Mouse (Mus musculus): ENCODE results near the gene Atf6b. TPM values are rescaled to one million over a fixed set of nuclear protein-coding genes. Genes with fewer than 3 reads are reported as not detected.

Atf6b gene
- polyA plus RNA-seq, 1 experiment from 2014 or later, result 117 TPM

DNA sequence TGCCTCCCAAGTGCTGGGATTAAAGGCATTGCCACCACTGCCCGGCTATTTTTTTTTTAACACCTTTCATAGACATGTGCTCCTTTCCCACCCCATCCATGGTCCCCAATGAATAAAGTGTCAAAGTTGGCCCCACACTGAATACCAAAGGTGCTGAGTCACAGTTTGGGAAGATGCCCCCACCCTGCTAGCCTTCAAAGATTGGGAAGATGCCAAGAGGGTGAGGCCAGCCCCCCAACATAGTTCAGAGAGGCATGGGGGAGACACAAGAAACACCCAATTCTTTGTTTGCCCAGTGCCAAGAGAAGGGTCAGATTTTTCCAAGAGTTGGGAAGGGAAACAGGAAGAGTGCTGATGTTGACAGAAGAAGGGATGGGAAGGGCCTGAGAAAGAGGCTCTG lies 15.5 kb downstream of the Atf6b start:
- Histone ChIP-seq H3K27me3 (peaks cover 45% of the 10 kb centered on the region), H3K4me1 (replicated peaks) (peaks cover 12% of the 10 kb centered on the region; the same call in 1 of the 2 replicates), H3K9ac (no peak overlapping the region), H3K36me3 (no peaks in the 10 kb centered on the region), H3K9me3 (no peaks in the 10 kb centered on the region), H3K4me2 (no peak overlapping the region), H3K27ac (no peak overlapping the region), H3K4me3 (no peak overlapping the region)
- 84% methylated on average over 1 of the region's 1 CpGs for WGBS
- no peak for ATAC-seq (ENCODE audit: low FRiP score)

GRCm38 (mm10) chr17:34662978-34663377 lies 16.0 kb downstream of the Atf6b start:
- H3K4me3 ChIP-seq, result no peak overlapping the region
- no peak overlapping the region for H3K4me2 ChIP-seq
- WGBS, result 89% methylated on average over 8 of the region's 8 CpGs
- no peaks in the 10 kb centered on the region for H3K36me3 ChIP-seq
- ATAC-seq (ENCODE audit: low FRiP score), result no peak
- no peaks in the 10 kb centered on the region for H3K9me3 ChIP-seq
- peaks cover 12% of the 10 kb centered on the region; the same call in 1 of the 2 replicates for H3K4me1 ChIP-seq (replicated peaks)
- H3K9ac ChIP-seq, result no peak overlapping the region
- H3K27me3 ChIP-seq, result peaks cover 48% of the 10 kb centered on the region
- H3K27ac ChIP-seq, result no peak overlapping the region

GRCm38 (mm10) chr17:34663558-34663957 lies 16.6 kb downstream of the Atf6b start:
- peaks cover 50% of the 10 kb centered on the region for H3K27me3 ChIP-seq
- H3K4me3 ChIP-seq, result no peak overlapping the region
- H3K36me3 ChIP-seq, result no peaks in the 10 kb centered on the region
- no peak for ATAC-seq (ENCODE audit: low FRiP score)
- peaks cover 12% of the 10 kb centered on the region; the same call in 1 of the 2 replicates for H3K4me1 ChIP-seq (replicated peaks)
- no peak overlapping the region for H3K27ac ChIP-seq
- no peaks in the 10 kb centered on the region for H3K9me3 ChIP-seq
- WGBS, result 41% methylated on average over 1 of the region's 1 CpGs
- H3K4me2 ChIP-seq, result no peak overlapping the region
- no peak overlapping the region for H3K9ac ChIP-seq

DNA sequence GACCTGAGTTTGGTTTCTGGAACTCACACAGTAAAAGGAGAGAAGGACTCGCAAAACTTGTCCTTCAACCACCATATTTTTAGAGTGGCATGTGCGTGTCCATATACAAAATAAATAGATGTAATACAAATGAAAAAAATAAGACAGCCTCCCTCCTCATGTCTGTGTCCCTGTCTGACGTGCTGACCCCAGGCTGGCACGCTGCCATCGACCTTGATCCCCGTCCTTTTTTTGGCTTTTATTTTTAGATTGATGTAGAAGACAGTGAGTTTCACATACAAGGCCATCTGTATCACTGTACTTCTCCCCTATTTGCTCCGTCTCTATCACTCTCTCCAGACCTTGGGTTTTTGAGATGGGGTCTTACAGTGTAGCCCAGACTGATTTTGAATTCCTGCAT lies 17.5 kb downstream of the Atf6b start:
- no peaks in the 10 kb centered on the region for H3K36me3 ChIP-seq
- no peak overlapping the region for H3K27ac ChIP-seq
- WGBS, result 83% methylated on average over 7 of the region's 7 CpGs
- no peak overlapping the region for H3K4me2 ChIP-seq
- no peaks in the 10 kb centered on the region for H3K9me3 ChIP-seq
- H3K27me3 ChIP-seq, result peaks cover 53% of the 10 kb centered on the region
- no peak overlapping the region for H3K4me3 ChIP-seq
- peaks cover 12% of the 10 kb centered on the region; the same call in 1 of the 2 replicates for H3K4me1 ChIP-seq (replicated peaks)
- ATAC-seq (ENCODE audit: low FRiP score), result no peak
- H3K9ac ChIP-seq, result no peak overlapping the region

DNA sequence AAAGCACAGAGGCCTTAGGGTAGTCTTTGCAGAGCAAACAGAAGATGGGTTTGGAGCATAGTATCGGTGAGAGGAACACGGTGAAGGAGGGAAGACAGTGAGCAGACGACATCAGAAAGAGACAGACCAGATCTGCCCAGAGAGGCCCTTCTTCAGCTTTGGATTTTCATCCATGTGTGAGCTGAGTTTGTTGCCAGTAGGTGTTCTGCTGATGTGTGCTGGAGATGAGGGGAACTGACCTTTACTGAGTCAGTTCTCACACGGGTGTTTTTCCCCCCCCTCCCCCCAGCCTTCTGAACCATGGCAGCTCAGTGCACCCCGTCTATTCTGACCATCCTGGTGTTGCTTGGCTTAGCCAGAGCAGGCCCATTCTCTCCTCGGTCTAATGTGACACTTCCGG lies 23.3 kb downstream of the Atf6b start, which contains the start of gene Tnxb:
Tnxb (plus strand) TSS at position 301 of the 400 bp plus-strand sequence.
- no peak for ATAC-seq (ENCODE audit: low FRiP score)
- H3K9me3 ChIP-seq, result no peaks in the 10 kb centered on the region
- peaks cover 17% of the 10 kb centered on the region for H3K4me1 ChIP-seq (replicated peaks)
- peak within 1 kb of the TSS; percentile 63 for H3K9ac ChIP-seq
- peaks cover 73% of the 10 kb centered on the region for H3K27me3 ChIP-seq
- peak within 1 kb of the TSS; percentile 42 for H3K4me3 ChIP-seq
- WGBS, result 74% methylated on average over 7 of the region's 7 CpGs
- peak within 1 kb of the TSS; percentile 71 for H3K4me2 ChIP-seq
- H3K36me3 ChIP-seq, result no peaks in the 10 kb centered on the region
- H3K27ac ChIP-seq, result no peak within 1 kb of the TSS

DNA sequence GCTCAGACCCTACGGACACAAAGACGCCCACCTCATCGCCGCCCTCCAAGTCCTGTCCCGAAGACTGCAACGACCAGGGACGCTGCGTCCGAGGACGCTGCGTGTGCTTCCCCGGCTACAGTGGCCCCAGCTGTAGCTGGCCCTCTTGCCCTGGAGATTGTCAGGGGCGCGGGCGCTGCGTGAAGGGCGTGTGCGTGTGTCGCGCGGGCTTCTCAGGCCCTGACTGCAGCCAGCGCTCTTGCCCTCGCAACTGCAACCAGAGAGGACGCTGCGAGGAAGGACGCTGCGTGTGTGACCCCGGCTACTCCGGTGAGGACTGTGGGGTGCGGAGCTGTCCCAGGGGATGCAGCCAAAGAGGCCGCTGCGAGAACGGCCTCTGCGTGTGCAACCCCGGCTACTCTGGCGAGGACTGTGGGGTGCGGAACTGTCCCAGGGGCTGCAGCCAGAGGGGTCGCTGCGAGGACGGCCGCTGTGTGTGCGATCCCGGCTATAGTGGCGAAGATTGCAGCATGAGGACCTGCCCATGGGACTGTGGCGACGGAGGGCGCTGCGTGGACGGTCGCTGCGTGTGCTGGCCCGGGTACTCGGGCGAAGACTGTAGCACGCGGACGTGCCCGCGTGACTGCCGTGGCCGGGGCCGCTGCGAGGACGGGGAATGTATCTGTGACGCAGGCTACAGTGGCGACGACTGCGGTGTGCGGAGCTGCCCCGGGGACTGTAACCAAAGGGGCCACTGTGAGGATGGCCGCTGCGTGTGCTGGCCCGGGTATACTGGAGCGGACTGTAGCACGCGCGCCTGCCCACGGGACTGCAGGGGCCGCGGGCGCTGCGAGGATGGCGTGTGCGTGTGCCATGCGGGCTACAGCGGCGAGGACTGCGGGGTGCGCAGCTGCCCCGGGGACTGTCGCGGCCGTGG lies 24.5 kb downstream of the Atf6b start:
- no peaks in the 10 kb centered on the region for H3K9me3 ChIP-seq
- H3K4me1 ChIP-seq (replicated peaks), result peaks cover 17% of the 10 kb centered on the region
- ATAC-seq (ENCODE audit: low FRiP score), result peak; percentile 63
- no peaks in the 10 kb centered on the region for H3K36me3 ChIP-seq
- peak overlapping the region; percentile 42 for H3K4me3 ChIP-seq
- WGBS, result 9% methylated on average over 93 of the region's 93 CpGs
- H3K27ac ChIP-seq, result no peak overlapping the region
- H3K9ac ChIP-seq, result peak overlapping the region; percentile 63
- peaks cover 80% of the 10 kb centered on the region for H3K27me3 ChIP-seq
- peak overlapping the region; percentile 71 for H3K4me2 ChIP-seq

GRCm38 (mm10) chr17:34672246-34672792 lies 25.4 kb downstream of the Atf6b start:
- ATAC-seq (ENCODE audit: low FRiP score), result no peak; the same call in 1 of the 2 replicates
- peak overlapping the region; percentile 71 for H3K4me2 ChIP-seq
- WGBS, result 33% methylated on average over 49 of the region's 49 CpGs
- peak overlapping the region; percentile 42 for H3K4me3 ChIP-seq
- H3K9me3 ChIP-seq, result no peaks in the 10 kb centered on the region
- H3K9ac ChIP-seq, result peak overlapping the region; percentile 63
- H3K27me3 ChIP-seq, result peaks cover 81% of the 10 kb centered on the region
- H3K27ac ChIP-seq, result no peak overlapping the region
- H3K36me3 ChIP-seq, result no peaks in the 10 kb centered on the region
- peaks cover 17% of the 10 kb centered on the region for H3K4me1 ChIP-seq (replicated peaks)

DNA sequence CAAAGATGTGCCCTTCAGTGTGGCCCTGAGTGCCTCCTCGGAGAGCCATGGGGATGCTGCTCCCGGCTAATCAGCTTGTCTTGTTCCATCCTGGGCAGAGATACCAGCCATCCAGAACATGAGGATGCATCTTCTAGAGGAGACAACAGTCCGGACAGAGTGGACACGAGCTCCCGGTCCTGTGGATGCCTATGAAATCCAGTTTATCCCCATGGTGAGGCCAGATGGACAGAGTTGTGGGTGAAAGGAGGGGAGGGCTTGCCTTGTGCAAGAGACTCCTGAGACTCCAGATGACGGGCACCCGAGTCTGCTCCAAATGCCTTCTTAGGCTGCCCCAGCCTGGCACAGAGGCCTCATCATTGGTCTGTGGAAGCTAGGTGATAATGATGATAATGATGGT lies 26.2 kb downstream of the Atf6b start:
- no peak for ATAC-seq (ENCODE audit: low FRiP score)
- Histone ChIP-seq H3K27ac (no peak overlapping the region), H3K4me3 (no peak overlapping the region), H3K36me3 (no peaks in the 10 kb centered on the region), H3K4me2 (no peak overlapping the region), H3K4me1 (replicated peaks) (peaks cover 17% of the 10 kb centered on the region), H3K27me3 (peaks cover 78% of the 10 kb centered on the region), H3K9ac (no peak overlapping the region), H3K9me3 (no peaks in the 10 kb centered on the region)
- WGBS, result 95% methylated on average over 7 of the region's 7 CpGs

DNA sequence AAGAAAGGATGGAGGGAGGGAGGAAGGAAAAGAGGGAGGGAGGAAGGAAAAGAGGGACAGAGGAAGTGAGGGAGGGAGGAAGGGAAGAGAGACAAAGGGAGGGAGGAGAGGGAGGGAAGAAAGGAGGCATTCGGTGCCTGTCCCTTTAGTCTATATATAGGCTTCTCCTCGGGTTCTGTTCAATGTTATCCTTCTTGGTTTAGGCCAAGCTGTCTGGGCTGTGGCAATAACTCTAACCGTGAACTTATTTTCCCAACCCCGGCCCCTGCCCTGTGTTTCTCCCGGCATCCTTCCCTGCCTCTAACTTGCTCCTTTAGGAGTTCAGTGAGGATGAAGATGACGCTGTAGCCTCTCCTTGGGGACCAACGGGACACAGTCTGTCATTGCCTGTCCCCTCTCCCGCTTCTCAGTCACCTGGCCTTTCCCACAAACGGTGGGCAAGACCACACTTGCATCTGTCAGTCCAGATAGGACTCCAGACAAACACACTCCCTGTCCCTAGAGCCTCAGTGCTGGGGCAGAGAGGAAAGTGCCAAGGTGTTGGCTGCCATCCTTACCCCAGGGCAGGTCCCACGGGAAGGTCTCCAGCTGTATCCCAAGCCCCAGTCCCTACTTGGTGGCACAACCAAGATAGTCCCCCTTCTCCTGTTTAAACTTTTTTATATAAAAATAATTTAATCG lies 27.7 kb downstream of the Atf6b start:
- Histone ChIP-seq H3K4me1 (replicated peaks) (peaks cover 17% of the 10 kb centered on the region), H3K9me3 (no peaks in the 10 kb centered on the region), H3K27me3 (peaks cover 79% of the 10 kb centered on the region), H3K27ac (no peak overlapping the region), H3K9ac (no peak overlapping the region), H3K4me2 (no peak overlapping the region), H3K4me3 (no peak overlapping the region), H3K36me3 (no peaks in the 10 kb centered on the region)
- no peak for ATAC-seq (ENCODE audit: low FRiP score)
- 76% methylated on average over 11 of the region's 11 CpGs for WGBS

DNA sequence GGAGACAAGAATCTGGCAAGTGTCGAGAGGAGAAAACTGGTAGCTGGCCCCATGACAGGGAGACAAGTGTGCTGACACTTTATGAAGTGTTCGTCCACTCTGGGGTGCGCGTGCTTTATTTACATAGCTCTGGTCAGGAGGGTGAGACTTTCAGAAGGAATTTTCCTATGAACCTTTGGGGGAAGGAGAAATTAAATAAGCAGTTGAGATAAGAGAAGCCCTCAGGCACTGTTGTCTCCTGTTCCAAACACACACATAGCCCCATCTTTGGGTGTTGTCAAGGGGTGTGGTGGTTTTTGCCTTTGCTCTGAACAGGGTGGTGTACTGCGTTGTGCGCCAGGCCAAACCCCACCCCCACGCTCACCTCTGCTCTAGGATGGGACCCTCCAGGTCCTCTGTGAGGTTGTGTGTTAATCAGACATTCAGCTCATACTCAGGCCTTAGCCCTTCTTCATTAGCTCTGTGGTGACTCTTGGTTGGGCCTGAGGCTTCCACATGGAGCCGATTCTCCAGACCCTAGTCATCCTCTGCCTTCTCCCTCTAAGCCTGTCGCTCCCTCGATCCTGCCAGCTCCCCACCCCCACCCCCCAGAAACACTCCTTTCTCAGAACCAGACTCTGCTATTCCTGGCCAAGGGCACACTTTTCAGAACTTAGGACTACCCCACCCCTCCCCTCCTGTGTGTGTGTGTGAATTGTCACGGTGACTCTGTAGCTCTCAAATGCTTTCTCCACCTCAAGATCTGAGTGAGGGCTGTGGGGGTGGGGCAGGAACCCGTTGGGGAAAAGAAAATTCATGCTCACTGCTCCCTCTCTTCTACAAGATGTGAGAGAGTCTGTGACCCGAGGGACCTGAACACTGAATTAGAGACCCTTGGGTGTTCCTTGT lies 28.5 kb downstream of the Atf6b start:
- peaks cover 77% of the 10 kb centered on the region for H3K27me3 ChIP-seq
- H3K4me2 ChIP-seq, result no peak overlapping the region
- peaks cover 17% of the 10 kb centered on the region for H3K4me1 ChIP-seq (replicated peaks)
- H3K27ac ChIP-seq, result no peak overlapping the region
- 74% methylated on average over 13 of the region's 13 CpGs for WGBS
- H3K36me3 ChIP-seq, result no peaks in the 10 kb centered on the region
- no peak for ATAC-seq (ENCODE audit: low FRiP score)
- no peak overlapping the region for H3K4me3 ChIP-seq
- H3K9me3 ChIP-seq, result no peaks in the 10 kb centered on the region
- no peak overlapping the region for H3K9ac ChIP-seq

- Histone ChIP-seq H3K4me2 (no peak overlapping the region), H3K4me1 (replicated peaks) (peaks cover 16% of the 10 kb centered on the region), H3K27ac (no peak overlapping the region), H3K36me3 (no peaks in the 10 kb centered on the region), H3K27me3 (peaks cover 74% of the 10 kb centered on the region), H3K9ac (no peak overlapping the region), H3K9me3 (no peaks in the 10 kb centered on the region), H3K4me3 (no peak overlapping the region)
- 89% methylated on average over 6 of the region's 6 CpGs for WGBS
- no peak for ATAC-seq (ENCODE audit: low FRiP score)
Measured at GRCm38 (mm10) chr17:34676093-34676460, 29.1 kb downstream of the Atf6b start.

Data from hindbrain, embryonic 13.5 days (tissue).